Mouse (Mus musculus) G1E (cell line): Measurements from ENCODE around the gene Plppr3.

Experiments
- CTCF ChIP-seq: IDR thresholded peaks from 2 replicates; pipeline ENCODE4 v1.5.1; 2012; ENCODE audit warnings: low read depth, low read length, inconsistent platforms, mixed read lengths
- GATA1 ChIP-seq: IDR thresholded peaks from 2 replicates; pipeline ENCODE4 v1.6.1; 2012; ENCODE audit warnings: borderline replicate concordance, low read length, inconsistent platforms, mixed read lengths
- GATA2 ChIP-seq: IDR thresholded peaks from 2 replicates; pipeline ENCODE4 v1.6.1; 2012; ENCODE audit warnings: low read depth, low read length, inconsistent platforms, borderline replicate concordance
- POLR2AphosphoS5 ChIP-seq: IDR thresholded peaks from 2 replicates; pipeline ENCODE4 v1.6.1; 2012; ENCODE audit warnings: low read depth, low read length, inconsistent platforms; ENCODE audit not compliant: insufficient replicate concordance
- TAL1 ChIP-seq: conservative IDR thresholded peaks from 2 replicates; pipeline ENCODE4 v1.6.1; 2012; ENCODE audit warnings: low read depth, low read length, inconsistent platforms, mixed read lengths

DNA sequence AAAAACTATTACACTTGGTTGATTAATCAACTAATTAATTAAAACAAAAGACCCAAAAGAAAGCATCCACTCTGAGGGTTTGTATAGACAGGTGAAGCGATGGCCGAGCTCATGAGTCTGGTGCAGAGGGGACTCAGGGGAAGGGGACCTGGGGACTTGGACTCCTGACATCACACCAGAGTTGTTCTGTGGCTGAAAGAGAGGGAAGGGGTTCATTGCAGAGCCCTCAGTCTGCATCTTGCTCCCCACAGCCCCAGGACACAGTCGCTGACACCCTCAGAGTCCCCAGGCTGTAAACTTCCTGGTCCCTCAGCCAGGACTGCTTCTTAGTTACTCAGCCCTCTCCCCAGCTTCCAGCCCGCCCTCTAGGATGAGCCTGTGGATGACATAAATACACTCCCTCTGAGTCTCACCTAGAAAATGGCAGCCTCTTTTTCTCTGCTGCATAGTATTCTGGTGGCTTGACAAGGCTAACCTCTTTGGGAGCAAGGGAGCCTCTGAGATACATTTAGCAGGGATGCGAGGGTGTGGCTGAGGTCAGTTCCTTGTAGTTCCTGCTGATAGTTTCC is 43.2 kb upstream of the Plppr3 start:
- no peak for TF ChIP-seq CTCF
- no peak for TF ChIP-seq GATA1
- TF ChIP-seq TAL1 = no peak
- TF ChIP-seq POLR2AphosphoS5 = no peak
- TF ChIP-seq GATA2 = no peak
